Mouse (Mus musculus) mesoderm, embryonic 11.5 days (tissue): Measurements from ENCODE around the gene Eif3j1.
"Not testable (repeated sequence)": the region's sequence is repeated elsewhere in the genome, so short reads cannot be mapped to it uniquely, and the experiment has no call there.

Experiments used
- DNase-seq: peaks from one replicate; pipeline ENCODE4 v3.0.0-alpha.2; 2012; ENCODE audit warnings: low read depth, low spot score

Gene Eif3j1

GRCm38 (mm10) chr2:122027862-122028755, at the start of gene Eif3j1:
Gene Eif3j1 (plus strand): TSS chr2:122028546.
- peak; percentile 91 for DNase-seq

GRCm38 (mm10) chr2:121995738-121996137, 32.6 kb upstream of the Eif3j1 start:
- DNase-seq, result no peak

GRCm38 (mm10) chr2:122008832-122009231, 19.5 kb upstream of the Eif3j1 start:
- no peak for DNase-seq

- DNase-seq, result no peak
Measured at GRCm38 (mm10) chr2:122011441-122011840, 16.9 kb upstream of the Eif3j1 start.

GRCm38 (mm10) chr2:122018705-122019104, 9.6 kb upstream of the Eif3j1 start:
- no peak for DNase-seq

- DNase-seq, result no peak
Measured at GRCm38 (mm10) chr2:122022284-122022683, 6.1 kb upstream of the Eif3j1 start.

GRCm38 (mm10) chr2:122027091-122027490, 1.3 kb upstream of the Eif3j1 start:
- DNase-seq, result not testable (repeated sequence)

GRCm38 (mm10) chr2:122028756-122029700, 682 bp downstream of the Eif3j1 start:
- DNase-seq, result peak; percentile 27

- DNase-seq, result no peak
Measured at GRCm38 (mm10) chr2:122031970-122032369, 3.6 kb downstream of the Eif3j1 start.

- DNase-seq, result no peak
Measured at GRCm38 (mm10) chr2:122036064-122036463, 7.7 kb downstream of the Eif3j1 start.

GRCm38 (mm10) chr2:122043926-122044325, 15.6 kb downstream of the Eif3j1 start:
- DNase-seq, result no peak

GRCm38 (mm10) chr2:122059365-122060115, 31.2 kb downstream of the Eif3j1 start:
- DNase-seq, result no peak

- DNase-seq, result no peak
Measured at GRCm38 (mm10) chr2:122065200-122065969, 37.0 kb downstream of the Eif3j1 start.

GRCm38 (mm10) chr2:122066241-122066640, 37.9 kb downstream of the Eif3j1 start:
- DNase-seq, result no peak

- no peak for DNase-seq
Measured at GRCm38 (mm10) chr2:122069144-122069912, 41.0 kb downstream of the Eif3j1 start.

- DNase-seq, result peak; percentile 58
Measured at GRCm38 (mm10) chr2:122069922-122070321, 41.6 kb downstream of the Eif3j1 start.

- DNase-seq, result peak; percentile 28
Measured at GRCm38 (mm10) chr2:122081728-122082456, 53.5 kb downstream of the Eif3j1 start.

GRCm38 (mm10) chr2:122086446-122086845, 58.1 kb downstream of the Eif3j1 start:
- DNase-seq, result no peak

GRCm38 (mm10) chr2:122093844-122094243, 65.5 kb downstream of the Eif3j1 start:
- DNase-seq, result no peak
